Mouse (Mus musculus): ENCODE results near the gene Etv6.

Gene Etv6

GRCm38 (mm10) chr6:134210675-134211457 is 175.4 kb downstream of the Etv6 start:
- no peak for DNase-seq (ENCODE audit: low spot score)

- no peak for DNase-seq (ENCODE audit: low spot score)
These were observed 175.9 kb downstream of the Etv6 start for GRCm38 (mm10) chr6:134211458-134211776.

- no peak for DNase-seq (ENCODE audit: low spot score)
These were observed 182.2 kb downstream of the Etv6 start for GRCm38 (mm10) chr6:134217747-134218146.

- DNase-seq (ENCODE audit: low spot score), result no peak
These were observed 182.9 kb downstream of the Etv6 start for GRCm38 (mm10) chr6:134218441-134218840.

GRCm38 (mm10) chr6:134219358-134219757 is 183.9 kb downstream of the Etv6 start:
- no peak for DNase-seq (ENCODE audit: low spot score)

DNA sequence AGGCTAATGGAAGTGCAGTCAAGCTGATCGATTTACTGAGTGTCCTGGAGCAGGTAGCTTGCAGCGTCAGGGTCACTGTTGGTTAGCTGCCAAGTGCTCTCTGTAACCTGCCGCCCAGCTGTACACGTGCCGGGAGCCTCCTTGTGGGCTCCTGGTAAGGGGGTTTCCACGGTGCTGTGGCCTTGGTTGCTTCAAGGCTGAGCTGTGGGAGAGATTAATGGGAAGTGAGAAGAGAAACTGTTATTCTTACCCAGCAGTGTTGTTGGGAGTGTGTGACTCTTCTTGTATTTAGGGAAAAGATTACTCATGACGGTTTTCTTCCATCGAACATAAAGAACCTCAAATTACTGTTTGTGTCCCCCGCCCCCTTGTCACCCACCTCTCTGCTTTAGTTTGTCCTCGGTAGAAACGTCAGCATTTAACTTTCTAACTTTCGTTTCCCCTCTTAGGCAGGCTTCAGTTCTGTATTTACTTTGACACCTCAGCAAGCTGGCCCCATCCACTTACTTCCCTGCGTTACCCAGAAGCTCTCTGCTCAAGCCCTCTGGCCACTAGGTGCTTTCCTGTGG is 184.8 kb downstream of the Etv6 start:
- no peak for DNase-seq (ENCODE audit: low spot score)

GRCm38 (mm10) chr6:134222248-134222929 is 186.9 kb downstream of the Etv6 start:
- DNase-seq (ENCODE audit: low spot score), result no peak

- no peak for DNase-seq (ENCODE audit: low spot score)
These were observed 190.1 kb downstream of the Etv6 start for GRCm38 (mm10) chr6:134225564-134225963.

DNA sequence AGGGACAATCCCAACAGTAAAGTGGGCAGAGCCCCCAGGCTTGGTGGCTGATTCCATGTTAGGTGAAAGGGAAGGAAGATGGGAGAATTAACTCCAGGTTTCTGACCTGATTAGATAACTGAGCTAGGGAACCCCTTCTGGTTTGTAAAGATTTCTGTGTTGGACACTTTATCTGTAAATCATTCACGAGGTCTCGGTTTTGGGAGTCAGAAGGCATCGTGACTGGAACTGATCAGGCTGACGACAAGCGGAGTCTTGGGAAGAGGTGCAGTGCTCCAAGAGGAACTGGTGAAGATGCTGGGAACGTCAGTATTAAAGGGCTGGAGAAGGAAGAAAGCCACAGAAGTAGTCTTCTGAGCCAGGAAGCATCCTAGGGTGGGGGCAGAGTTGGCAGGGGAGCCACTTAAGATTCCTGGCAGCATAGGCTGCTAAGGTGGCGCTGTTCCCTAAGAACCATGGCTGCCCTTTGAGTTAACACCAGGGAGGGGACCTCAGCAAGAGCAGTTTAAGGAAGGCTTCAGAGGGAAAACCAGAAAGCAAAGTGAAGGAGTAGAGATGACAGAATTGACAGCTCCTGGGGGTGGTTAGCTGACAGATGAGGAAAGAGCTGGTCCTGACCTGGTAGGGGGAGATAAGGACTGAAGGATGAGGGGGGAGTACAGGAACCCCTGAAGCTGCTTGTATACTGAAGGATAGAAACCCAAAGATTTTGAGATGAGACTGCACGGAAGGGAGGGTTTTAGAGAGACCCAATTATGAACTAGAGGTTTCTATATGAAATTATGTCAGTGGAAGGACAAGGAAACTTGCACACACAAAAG is 191.1 kb downstream of the Etv6 start:
- DNase-seq (ENCODE audit: low spot score), result no peak

DNA sequence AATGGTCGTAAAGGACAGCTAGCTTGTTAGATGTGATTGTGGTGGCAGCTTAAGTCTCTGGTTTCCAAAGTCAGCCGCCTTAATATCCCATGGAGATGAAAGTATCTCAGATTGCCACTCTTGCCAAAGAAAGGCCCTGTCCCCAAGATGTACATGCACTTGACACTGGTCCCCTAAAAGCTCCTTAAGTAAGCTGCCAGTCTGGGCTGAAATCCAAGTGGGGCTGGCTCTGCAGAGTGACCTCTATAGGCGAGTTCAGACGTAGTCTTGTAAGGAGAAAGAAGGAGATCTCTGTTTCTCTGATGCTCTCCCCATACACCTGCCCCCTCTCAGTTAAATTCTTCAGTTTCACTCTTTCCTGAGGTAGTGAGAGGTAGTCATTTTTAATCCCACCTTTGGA is 200.8 kb downstream of the Etv6 start:
- DNase-seq (ENCODE audit: low spot score), result no peak

DNA sequence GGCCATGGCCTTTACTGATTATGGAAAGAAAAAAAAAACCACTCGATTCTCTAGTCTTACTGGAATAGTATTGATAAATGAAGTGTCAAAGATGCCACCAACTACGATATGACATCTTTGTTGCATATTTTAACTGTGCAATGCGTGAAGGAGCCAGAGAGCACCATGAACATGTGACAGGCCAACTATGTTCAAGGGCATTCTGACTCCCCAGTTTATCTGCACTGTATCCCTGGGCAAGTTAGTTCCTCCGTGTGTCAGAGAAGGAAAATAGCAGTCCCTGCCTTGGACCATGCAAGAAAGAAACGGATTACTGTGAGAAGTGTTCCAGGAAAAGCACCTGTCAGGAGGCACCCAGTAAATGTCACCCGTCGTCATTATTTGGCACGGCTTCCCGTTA is 203.0 kb downstream of the Etv6 start:
- DNase-seq (ENCODE audit: low spot score), result no peak

- no peak for DNase-seq (ENCODE audit: low spot score)
These were observed 205.5 kb downstream of the Etv6 start for GRCm38 (mm10) chr6:134240988-134241387.

DNA sequence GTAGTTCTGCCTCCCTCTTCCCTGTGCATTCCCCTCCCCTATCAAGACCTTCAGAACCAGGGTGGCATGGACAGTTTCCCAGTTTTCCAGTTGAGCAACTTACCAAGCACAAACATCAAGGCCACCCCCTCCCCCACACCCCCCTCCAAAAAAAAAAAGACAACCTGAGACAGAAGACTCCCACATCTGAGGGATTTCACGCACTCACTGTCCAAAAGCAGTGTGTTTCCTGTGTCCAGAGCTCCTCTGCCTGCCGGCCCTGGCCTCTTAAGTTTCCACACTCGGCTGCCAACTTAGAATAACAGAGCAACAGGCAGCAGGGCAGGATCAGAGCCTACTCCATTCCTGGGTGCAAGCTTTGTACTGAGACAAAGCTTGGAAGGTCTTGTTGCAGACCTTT is 207.6 kb downstream of the Etv6 start:
- no peak for DNase-seq (ENCODE audit: low spot score)

DNA sequence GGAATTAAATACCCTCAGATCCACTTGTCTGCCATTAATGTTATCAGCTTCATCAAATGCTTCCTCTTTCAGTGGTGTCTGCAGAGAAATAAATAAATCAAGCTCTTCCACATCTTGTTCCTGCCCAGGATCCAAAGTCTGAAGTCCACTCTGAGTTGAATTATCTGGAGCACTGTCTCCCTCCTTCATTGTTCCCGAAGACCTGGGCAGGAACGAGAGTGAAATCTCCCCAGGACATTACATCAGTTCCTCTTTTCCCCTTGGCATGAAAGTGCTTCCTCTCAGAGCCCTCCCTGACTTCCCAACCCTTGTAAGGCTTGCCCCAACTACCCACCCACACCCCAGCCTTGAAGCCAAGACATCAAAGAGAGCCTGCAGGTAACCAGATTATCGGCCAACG is 208.0 kb downstream of the Etv6 start:
- no peak for DNase-seq (ENCODE audit: low spot score)

DNA sequence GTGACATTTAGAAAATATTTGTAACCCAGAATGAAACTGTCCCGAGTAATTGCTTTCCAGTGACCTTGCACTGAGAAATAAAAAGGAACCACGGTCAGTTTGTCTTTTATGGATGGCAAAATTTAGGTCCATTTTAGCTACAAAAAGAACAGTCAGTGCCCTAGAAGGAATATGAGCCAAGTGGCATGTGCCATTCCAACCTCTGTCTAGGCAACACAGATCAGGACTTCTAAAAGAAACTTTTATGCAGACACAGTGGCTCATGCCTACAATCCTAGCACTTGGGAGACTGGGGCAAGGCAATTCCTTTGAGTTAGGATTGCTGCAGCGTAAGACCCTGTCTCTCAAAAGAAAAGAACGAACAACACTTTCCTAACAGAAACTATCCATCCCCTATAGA is 208.6 kb downstream of the Etv6 start:
- no peak for DNase-seq (ENCODE audit: low spot score)

- DNase-seq (ENCODE audit: low spot score), result no peak
These were observed 210.6 kb downstream of the Etv6 start for GRCm38 (mm10) chr6:134246109-134246508.

DNA sequence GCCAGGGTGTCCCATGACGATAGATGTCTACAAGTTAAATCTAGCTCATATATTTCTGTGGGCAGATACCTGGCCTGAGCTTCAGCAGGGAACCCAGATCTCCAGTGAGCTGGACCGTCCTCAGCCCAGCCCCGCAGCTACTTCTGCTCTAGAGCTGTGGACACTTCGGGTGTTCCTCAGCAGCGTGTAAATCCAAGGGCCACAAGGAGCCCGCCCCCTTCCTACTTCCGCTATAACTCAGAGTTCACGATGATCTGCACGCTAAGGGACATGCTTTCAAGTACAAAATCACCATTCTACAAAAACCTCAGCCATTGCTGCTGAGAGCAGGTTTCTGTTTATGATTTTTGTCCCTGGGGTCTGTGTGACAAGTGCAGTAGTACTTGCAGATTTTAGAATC is 211.8 kb downstream of the Etv6 start:
- no peak for DNase-seq (ENCODE audit: low spot score)

GRCm38 (mm10) chr6:134248720-134249119 is 213.2 kb downstream of the Etv6 start:
- DNase-seq (ENCODE audit: low spot score), result no peak

DNA sequence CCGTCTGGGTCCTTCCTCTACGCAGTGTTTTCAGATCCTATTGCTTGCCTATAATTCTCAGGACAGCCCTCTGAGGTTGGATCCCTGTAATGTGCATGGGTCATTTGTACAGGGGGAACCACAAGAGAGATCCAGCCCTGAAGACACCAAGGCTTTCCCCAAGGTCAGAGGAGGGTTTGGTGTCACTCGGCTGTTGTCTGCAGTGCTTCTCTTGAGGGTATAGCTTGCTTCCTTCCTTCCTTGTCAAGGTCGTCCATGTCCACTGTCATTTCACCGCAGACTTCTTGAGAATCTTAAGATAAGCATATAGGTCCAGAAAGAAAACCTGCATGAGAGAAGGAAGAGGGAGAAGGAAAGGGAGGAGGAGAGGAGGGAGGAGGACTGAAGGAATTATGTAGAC is 215.3 kb downstream of the Etv6 start:
- no peak for DNase-seq (ENCODE audit: low spot score)

GRCm38 (mm10) chr6:134251364-134251763 is 215.9 kb downstream of the Etv6 start:
- no peak for DNase-seq (ENCODE audit: low spot score)

DNA sequence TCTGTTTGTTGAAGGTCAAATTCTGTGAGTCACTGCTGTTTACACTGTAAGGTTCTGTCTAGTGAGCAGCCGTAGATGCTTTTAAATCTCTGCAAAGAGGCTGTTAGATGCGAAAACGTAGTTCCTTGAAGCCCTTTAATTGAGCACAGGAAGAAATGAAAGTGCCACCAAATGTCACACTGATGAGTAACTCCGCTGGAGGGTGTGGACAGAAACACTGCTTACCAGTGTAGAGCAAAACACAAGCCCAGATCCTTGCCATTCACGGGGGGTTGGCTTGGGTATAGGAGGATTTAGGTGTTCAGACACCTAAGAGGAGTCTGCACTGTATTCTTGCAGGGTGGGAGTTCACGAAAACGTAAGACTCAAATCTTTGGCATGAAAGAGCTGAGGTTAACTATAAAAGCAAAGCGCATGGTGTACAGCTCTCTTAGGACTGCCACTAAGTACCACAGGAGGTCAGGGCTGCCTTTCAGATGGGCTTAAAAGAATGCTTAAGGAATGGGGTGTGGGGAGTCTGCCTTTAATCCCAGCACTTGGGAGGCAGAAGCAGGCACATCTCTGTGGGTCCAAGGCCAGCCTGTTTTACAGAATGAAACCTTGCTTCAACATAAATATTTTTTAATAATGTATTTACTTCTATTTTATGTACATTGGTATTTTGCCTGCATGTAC is 216.7 kb downstream of the Etv6 start:
- DNase-seq (ENCODE audit: low spot score), result no peak

- DNase-seq (ENCODE audit: low spot score), result no peak
These were observed 220.9 kb downstream of the Etv6 start for GRCm38 (mm10) chr6:134256369-134256768.

Data from layer of hippocampus, adult 9-10 months (tissue).